Mouse (Mus musculus) regulatory T cell (primary cell): ENCODE measurements around the gene Gpatch11.

Experiments used
- in situ Hi-C: fragments of 300-600 bp; cut with MboI, MseI; formaldehyde crosslinking; loops from one replicate; pipeline ENCODE4 v1.15.1; 2025; ENCODE audit warnings: high pct_unique_total_duplicates

Gpatch11 gene

DNA sequence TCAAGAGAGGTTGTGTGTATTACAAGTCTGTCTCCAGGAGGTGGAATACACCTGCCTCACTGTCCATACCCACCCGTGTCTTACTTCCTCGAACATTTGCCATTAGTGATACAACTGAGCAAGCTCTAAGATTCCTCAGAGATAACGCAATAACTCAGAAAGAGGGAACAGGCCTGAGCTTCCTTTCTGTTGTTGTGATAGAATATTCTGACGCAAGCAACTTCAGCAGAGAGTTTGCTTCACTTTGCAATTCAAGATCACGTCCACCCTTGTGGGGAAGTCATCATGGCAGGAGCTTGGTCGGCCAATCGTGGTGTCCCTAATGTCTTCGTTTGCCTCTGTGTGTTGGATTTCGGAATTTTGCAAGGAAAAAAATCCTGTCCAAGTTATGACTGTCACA, 55.7 kb downstream of the Gpatch11 start:
- in situ Hi-C loops = no loop called here

DNA sequence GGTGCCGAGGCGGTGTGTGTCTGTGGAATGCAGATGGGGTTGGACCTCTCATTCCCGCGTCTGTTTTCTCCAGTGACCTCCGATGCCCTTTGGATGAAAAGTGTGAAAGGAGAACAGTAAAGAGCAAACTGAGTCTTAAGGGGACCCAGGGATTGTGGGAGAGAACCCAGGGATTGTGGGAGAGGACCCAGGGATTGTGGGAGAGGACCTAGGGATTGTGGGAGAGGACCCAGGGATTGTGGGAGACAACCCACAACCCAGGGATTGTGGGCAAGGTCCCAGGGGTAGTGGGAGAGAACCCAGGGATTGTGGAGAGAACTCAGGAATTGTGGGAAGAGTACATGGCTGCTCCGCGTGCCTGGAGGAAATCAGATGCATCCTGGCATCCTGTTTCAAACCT, 59.6 kb downstream of the Gpatch11 start:
- in situ Hi-C loops = no loop called here

- in situ Hi-C loops = no loop called here
These were observed 60.0 kb downstream of the Gpatch11 start for GRCm38 (mm10) chr17:78895394-78895793.
